Mouse (Mus musculus): ENCODE data around the gene Hoxa9.

Hoxa9 gene

GRCm38 (mm10) chr6:52227470-52228222, 3.2 kb downstream of the Hoxa9 start:
- DNase-seq = peak; percentile 58 to 82

DNA sequence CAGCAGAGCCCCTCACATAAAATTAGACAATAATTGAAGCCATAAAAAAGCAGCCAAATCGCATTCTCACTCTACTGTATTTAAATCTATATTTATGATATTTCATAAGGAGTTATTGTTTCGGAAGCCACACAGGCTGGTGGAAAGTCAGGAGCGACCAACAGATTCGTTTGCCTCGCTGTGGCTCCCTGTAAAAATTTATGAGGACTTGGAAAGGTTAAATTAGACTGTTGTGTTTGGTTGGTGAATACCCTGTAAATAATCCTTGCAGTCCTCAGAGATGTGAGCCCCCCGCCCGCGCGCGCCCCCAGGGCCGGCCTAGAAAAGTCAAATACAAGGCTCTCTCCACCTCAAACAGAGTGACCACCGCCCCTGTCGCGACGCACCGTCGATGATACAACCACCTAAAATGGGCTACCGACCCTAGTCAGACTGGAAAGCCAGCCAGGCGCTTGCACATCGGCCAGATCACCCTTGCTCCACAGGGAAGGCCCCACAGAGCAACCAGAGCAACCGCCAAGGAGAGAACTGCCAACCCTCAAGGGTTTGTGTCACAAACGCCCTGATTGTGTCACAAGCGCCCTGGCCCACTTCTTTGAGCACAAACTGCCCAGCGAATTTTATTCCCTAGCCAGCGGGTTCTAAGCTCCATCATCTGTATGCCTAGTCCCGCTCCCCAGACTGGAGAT, 4.2 kb downstream of the Hoxa9 start:
- peak; percentile 41 to 80 for DNase-seq

- DNase-seq = peak; percentile 95 to 97
Observed at GRCm38 (mm10) chr6:52225612-52226568, 5.0 kb downstream of the Hoxa9 start.

DNA sequence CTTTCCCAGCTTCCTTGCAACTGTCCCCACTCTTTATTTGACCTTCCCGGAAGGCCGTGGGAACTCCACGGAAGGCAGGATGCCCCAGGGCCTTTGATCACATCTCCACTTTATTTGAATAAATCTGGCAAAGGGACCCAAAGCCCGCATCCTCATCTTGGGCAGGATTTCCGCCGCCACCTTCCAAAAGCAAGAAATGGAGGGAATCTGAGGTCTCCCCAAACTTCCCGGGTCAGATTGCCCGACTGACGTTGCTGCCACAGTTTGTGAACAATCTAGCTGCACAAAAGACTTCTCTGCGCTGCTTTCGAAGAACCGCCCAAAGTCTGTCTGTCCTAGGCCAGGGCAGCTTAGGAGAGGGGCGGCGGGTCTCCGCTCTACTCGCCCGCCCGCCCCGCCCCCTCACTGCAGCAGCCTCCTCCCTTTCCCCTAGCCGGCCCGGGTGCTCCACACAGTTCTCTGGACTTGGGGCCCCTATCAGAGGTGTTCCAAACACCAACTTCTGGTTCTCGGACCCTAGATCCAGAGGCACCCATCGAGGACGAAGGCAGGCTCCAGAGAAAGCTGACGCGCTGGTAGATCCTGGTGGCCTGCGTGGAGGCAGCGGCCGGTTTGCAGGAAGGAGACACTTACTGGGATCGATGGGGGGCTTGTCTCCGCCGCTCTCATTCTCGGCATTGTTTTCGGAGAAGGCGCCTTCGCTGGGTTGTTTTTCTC, 5.8 kb downstream of the Hoxa9 start:
- peak; percentile 53 to 75 for DNase-seq

- peak; percentile 33 to 39 for DNase-seq
Observed at GRCm38 (mm10) chr6:52223939-52224760, 6.7 kb downstream of the Hoxa9 start.

- DNase-seq = peak; percentile 34 to 58
Observed at GRCm38 (mm10) chr6:52222729-52223128, 8.2 kb downstream of the Hoxa9 start.

- DNase-seq = peak; percentile 70 to 83
Observed at GRCm38 (mm10) chr6:52221993-52222685, 8.8 kb downstream of the Hoxa9 start.

DNA sequence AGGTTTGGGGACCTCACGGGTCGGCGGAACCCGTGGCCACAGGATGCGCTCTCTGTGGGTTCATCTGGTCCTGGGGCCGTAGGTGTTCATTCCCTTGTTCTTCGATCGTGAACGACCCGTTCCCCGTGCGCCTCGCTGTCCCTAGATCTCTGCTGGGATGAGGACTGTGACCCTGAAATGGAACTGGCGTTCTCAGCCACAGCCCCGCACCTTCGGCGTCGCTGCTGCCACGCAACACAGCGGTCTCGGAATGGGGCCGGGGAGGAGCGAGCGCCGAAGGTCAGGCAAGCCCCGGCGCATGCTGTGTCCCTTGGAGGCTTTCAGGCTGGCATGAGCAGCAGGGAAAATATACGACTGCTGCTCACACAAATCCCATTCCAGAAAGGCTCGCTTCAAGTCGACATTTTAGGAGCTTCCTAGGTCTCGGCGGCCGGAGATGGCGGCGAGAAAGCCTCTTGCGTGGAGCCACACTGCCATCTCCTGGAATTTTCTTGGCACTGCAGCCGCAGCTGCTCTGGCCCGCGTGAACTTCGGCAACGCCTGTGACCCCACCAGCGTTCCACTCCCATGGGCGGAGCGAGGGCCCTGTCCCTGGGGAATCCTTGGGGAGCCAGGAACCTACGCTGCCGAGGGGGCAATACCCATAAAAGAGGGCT, 9.4 kb downstream of the Hoxa9 start, which contains the start of gene Hoxa7:
Gene Hoxa7, minus strand, starts transcription at position 518 of the 656 bp plus-strand sequence.
- DNase-seq = peak; percentile 96 to 97

- no peak for DNase-seq
Observed at GRCm38 (mm10) chr6:52220865-52221310, 10.0 kb downstream of the Hoxa9 start.

DNA sequence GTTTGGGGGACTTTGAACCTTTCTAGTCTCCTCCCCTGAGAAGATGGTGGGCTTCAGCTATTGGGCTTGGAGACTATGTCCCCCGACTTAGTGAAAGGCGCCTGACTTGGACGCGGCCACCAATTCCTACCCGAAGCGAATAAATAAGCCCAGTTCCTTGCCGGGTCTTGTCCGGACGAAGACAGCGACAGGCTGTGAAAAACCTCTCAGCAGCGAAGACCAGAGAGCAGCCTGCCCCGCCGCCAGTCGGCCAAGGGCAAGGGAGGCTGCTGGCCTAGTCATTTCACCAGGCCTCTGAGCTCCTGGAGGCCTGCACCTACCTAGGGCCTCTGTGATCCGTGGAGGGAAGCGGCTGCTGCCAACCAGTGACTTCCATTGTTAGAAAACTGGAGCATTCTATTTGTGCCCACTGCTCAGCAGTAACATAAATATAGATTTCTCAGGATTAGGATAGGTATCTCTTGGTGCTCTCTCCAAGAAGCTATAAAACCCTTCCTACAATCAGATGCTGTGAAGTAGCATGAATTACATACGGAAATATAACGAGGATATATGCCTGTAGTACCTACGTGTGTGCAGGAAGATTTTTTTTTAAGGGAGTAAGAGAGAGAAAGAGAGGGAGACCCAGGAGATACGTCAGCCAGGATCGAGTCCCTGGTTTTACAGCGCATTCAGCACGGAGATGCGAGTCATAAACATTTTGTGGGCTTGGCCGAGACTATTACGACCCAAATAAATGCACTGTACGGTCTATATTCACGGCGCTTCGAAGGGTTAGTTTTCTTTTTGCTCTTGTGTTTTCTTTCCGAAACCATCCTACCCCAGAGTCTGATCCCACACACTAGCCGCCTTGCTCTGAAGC, 10.7 kb downstream of the Hoxa9 start:
- peak; percentile 61 to 83 for DNase-seq

DNA sequence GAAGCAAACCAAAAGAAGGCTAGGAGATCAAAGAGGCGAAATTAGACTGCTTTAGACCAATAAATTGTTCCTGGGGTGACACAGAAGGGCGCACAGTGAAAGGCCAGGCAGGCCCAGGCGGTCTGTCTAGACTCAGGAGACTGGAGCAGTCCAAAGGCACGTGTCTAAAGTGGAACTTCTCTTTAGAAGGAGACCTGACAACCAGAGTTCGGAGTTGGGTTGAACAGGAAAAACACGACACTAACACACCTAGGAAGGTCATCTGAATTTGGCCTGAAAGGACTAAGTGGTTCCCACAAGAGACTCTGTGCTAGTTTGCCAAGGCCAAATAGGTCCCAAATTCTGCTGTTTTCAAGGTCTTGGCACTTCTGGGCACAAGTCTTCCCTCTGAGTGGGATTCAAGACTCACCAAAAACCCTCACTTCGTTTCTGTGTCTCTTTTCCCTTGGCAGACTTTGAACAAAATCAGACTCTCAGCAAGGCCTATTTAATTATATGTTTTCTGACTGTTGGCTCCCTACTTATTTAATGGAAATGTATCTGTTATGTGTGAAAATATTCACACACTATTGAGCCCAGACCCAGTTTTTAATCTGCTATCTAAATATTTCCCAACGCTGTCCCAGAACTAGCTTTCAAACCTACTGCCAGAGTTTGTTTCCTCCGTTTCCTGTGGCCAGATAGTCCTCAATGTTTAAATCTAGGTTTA, 11.5 kb downstream of the Hoxa9 start:
- peak; percentile 35 to 60 for DNase-seq

DNA sequence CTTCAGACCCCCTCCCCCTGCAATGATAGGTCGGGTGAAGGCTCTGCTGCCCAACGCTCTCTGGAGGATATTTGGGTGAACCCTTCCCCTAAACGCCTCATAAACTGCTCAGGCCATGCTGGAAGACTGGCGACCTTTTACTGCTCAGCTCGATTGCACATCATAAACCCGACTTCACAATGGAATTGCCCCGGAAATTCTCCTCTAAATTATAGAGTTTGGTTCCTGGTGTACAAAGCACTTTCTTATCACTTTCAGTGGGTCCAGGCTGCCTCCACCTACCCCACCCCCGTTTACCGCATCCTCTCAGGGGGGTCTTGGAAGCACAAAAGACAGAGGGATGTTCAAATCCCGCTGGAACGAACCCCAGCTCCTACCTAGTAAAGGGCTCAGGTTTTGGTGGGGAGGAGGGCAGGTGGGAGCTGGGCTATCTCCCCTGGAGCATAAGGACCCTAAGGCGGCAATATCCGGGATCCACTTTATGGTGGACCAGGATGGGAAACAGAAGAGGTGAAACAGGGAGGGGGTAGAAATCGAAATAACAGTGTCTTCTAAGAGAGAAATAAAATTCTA, 12.2 kb downstream of the Hoxa9 start:
- peak; percentile 22 to 44 for DNase-seq

DNA sequence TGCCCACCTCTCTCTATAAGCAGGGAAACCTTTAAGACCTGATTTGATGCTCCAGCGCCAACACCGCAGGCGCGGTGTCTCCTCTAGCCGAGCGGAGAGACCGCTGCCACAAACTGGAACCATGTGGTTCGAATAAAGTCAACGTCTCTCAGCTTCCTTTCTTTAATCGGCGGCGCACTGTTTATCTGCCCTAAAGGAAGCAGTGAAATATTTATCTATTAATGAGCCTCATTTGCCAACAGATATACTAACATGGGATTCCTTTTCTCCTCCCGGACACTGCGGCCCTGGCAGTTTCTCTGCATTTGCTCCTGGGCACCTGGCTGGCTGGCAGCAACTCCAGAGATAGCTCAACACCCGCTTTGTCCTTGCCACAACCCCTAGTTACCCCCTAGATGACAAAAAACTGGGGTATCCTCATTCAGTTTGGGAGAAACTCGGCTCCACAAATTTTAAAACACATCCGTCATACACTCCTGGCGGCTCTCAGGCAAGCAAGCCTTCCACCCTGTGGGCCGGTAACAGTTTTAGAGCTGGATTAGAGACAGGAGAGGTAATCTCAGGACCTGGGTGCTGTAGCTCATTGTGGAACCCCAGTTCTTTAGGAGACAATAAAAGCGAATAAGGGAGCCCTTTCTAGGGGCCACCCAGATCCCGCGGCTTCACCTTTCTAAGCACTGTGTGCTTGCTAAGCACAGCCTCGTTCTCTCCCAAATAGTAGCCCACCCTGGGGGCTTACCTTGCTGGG, 12.8 kb downstream of the Hoxa9 start:
- DNase-seq = peak; percentile 40 to 59

DNA sequence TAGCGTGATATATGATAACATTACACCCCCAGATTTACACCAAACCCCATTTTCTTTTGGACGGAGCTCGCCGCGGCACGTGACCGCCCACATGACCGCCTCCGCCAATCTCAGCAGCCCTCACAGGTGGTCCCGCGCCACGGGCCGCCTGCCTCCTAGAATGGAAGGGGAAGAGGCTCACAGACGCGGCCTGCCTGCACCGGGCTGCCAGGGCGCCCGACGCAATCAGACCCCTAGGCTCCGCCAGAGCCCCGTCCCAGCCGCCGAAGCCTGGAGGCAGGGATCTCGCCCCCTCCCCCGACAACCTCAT, 13.5 kb downstream of the Hoxa9 start:
- DNase-seq = peak; percentile 95 to 98

DNA sequence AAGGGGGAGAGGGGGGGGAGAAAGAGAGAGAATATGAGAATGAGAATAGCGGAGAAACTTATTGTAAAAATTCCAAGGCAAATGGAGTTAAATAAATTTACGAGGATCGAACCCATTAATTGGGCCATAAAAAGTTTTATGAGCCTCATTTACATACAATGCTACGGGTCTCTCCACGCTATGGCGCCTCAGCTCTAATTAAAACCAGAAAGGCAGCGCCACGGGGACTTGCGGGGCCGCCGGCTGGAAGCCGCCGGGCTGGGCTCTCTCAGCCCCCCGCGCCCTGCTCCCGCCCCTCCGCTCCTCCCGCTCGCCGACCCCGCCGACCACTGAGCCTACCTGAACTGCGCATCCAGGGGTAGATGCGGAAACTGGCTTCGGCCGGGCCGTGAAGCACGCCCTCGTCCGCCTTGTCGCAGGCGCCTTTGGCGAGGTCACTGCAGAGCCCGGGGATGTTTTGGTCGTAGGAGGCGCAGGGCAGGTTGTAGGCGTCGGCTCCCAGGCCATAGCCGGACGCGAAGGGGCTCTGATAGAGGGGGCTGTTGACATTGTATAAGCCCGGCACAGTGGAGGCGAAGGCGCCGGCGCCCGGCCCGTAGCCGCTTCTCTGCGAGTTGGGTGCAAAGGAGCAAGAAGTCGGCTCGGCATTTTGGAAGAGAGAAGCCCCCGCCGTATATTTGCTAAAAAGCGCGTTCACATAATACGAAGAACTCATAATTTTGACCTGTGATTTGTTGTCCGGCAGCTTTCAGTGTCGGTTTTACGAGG, 14.0 kb downstream of the Hoxa9 start:
- peak; percentile 58 to 78 for DNase-seq

- peak; percentile 52 to 54 for DNase-seq
Observed at GRCm38 (mm10) chr6:52215771-52216535, 14.9 kb downstream of the Hoxa9 start.
